Mouse (Mus musculus): ENCODE measurements at regions not wholly inside any gene's neighbourhood (a gene's known extent, or its start where the extent isn't known, plus 50 kb on each side); places are given as distances from the start of the nearest gene placed in this dataset.
"Not testable (repeated sequence)": the region's sequence is repeated elsewhere in the genome, so short reads cannot be mapped to it uniquely, and the experiment has no call there.

GRCm38 (mm10) chr9:90618154-90618553 lies 347.6 kb upstream of the Tbc1d2b start:
- Histone ChIP-seq H3K27ac (ENCODE audit: low read length) (no peak overlapping the region), H3K9me3 (ENCODE audit: control insufficient read depth, low read length) (no peaks in the 10 kb centered on the region), H3K4me2 (ENCODE audit: low read length) (no peak overlapping the region), H3K36me3 (ENCODE audit: control insufficient read depth, insufficient read depth) (no peaks in the 10 kb centered on the region), H3K4me1 (replicated peaks; ENCODE audit: control insufficient read depth, insufficient read depth, low read length) (no peaks in the 10 kb centered on the region), H3K9ac (replicated peaks; ENCODE audit: low read depth, low read length) (no peak overlapping the region), H3K27me3 (replicated peaks; ENCODE audit: control insufficient read depth, insufficient read depth, low read length) (no peaks in the 10 kb centered on the region), H3K4me3 (replicated peaks; ENCODE audit: low read length) (no peak overlapping the region)
- WGBS, result 71% methylated on average over 7 of the region's 7 CpGs
- ATAC-seq, result no peak

- H3K4me2 ChIP-seq (ENCODE audit: low read length), result no peak overlapping the region
- no peak overlapping the region for H3K9ac ChIP-seq (replicated peaks; ENCODE audit: low read depth, low read length)
- H3K27ac ChIP-seq (ENCODE audit: low read length), result no peak overlapping the region
- 77% methylated on average over 4 of the region's 4 CpGs for WGBS
- no peaks in the 10 kb centered on the region for H3K36me3 ChIP-seq (ENCODE audit: control insufficient read depth, insufficient read depth)
- no peaks in the 10 kb centered on the region for H3K4me1 ChIP-seq (replicated peaks; ENCODE audit: control insufficient read depth, insufficient read depth, low read length)
- ATAC-seq, result no peak
- H3K9me3 ChIP-seq (ENCODE audit: control insufficient read depth, low read length), result no peaks in the 10 kb centered on the region
- H3K4me3 ChIP-seq (replicated peaks; ENCODE audit: low read length), result no peak overlapping the region
- no peaks in the 10 kb centered on the region for H3K27me3 ChIP-seq (replicated peaks; ENCODE audit: control insufficient read depth, insufficient read depth, low read length)
Measured at GRCm38 (mm10) chr9:90597894-90598293, 327.3 kb upstream of the Tbc1d2b start.

- no peaks in the 10 kb centered on the region for H3K4me1 ChIP-seq (replicated peaks; ENCODE audit: control insufficient read depth, insufficient read depth, low read length)
- H3K36me3 ChIP-seq (ENCODE audit: control insufficient read depth, insufficient read depth), result no peaks in the 10 kb centered on the region
- no peaks in the 10 kb centered on the region for H3K9me3 ChIP-seq (ENCODE audit: control insufficient read depth, low read length)
- H3K4me2 ChIP-seq (ENCODE audit: low read length), result no peak overlapping the region
- no peak overlapping the region for H3K9ac ChIP-seq (replicated peaks; ENCODE audit: low read depth, low read length)
- ATAC-seq, result no peak
- no peak overlapping the region for H3K4me3 ChIP-seq (replicated peaks; ENCODE audit: low read length)
- H3K27me3 ChIP-seq (replicated peaks; ENCODE audit: control insufficient read depth, insufficient read depth, low read length), result no peaks in the 10 kb centered on the region
- H3K27ac ChIP-seq (ENCODE audit: low read length), result no peak overlapping the region
- WGBS, result 72% methylated on average over 1 of the region's 1 CpGs
Measured at GRCm38 (mm10) chr9:90556742-90557141, 286.1 kb upstream of the Tbc1d2b start.

GRCm38 (mm10) chr9:90556216-90556615 lies 285.6 kb upstream of the Tbc1d2b start:
- WGBS, result 22% methylated on average over 3 of the region's 3 CpGs
- no peaks in the 10 kb centered on the region for H3K27me3 ChIP-seq (replicated peaks; ENCODE audit: control insufficient read depth, insufficient read depth, low read length)
- no peaks in the 10 kb centered on the region for H3K4me1 ChIP-seq (replicated peaks; ENCODE audit: control insufficient read depth, insufficient read depth, low read length)
- H3K4me2 ChIP-seq (ENCODE audit: low read length), result no peak overlapping the region
- no peak overlapping the region for H3K4me3 ChIP-seq (replicated peaks; ENCODE audit: low read length)
- no peaks in the 10 kb centered on the region for H3K36me3 ChIP-seq (ENCODE audit: control insufficient read depth, insufficient read depth)
- H3K9me3 ChIP-seq (ENCODE audit: control insufficient read depth, low read length), result no peaks in the 10 kb centered on the region
- no peak overlapping the region for H3K27ac ChIP-seq (ENCODE audit: low read length)
- H3K9ac ChIP-seq (replicated peaks; ENCODE audit: low read depth, low read length), result no peak overlapping the region
- ATAC-seq, result no peak

- no peak overlapping the region for H3K27ac ChIP-seq (ENCODE audit: low read length)
- no peaks in the 10 kb centered on the region for H3K27me3 ChIP-seq (replicated peaks; ENCODE audit: control insufficient read depth, insufficient read depth, low read length)
- H3K4me3 ChIP-seq (replicated peaks; ENCODE audit: low read length), result no peak overlapping the region
- H3K9me3 ChIP-seq (ENCODE audit: control insufficient read depth, low read length), result no peaks in the 10 kb centered on the region
- H3K4me1 ChIP-seq (replicated peaks; ENCODE audit: control insufficient read depth, insufficient read depth, low read length), result no peaks in the 10 kb centered on the region
- no peak overlapping the region for H3K9ac ChIP-seq (replicated peaks; ENCODE audit: low read depth, low read length)
- no peak for ATAC-seq
- H3K4me2 ChIP-seq (ENCODE audit: low read length), result no peak overlapping the region
- no peaks in the 10 kb centered on the region for H3K36me3 ChIP-seq (ENCODE audit: control insufficient read depth, insufficient read depth)
- 88% methylated on average over 1 of the region's 1 CpGs for WGBS
Measured at GRCm38 (mm10) chr9:90547931-90548330, 277.3 kb upstream of the Tbc1d2b start.

- Histone ChIP-seq H3K9me3 (ENCODE audit: control insufficient read depth, low read length) (no peaks in the 10 kb centered on the region), H3K4me1 (replicated peaks; ENCODE audit: control insufficient read depth, insufficient read depth, low read length) (no peaks in the 10 kb centered on the region), H3K27ac (ENCODE audit: low read length) (no peak overlapping the region), H3K9ac (replicated peaks; ENCODE audit: low read depth, low read length) (no peak overlapping the region), H3K4me2 (ENCODE audit: low read length) (no peak overlapping the region), H3K27me3 (replicated peaks; ENCODE audit: control insufficient read depth, insufficient read depth, low read length) (no peaks in the 10 kb centered on the region), H3K36me3 (ENCODE audit: control insufficient read depth, insufficient read depth) (no peaks in the 10 kb centered on the region), H3K4me3 (replicated peaks; ENCODE audit: low read length) (no peak overlapping the region)
- no peak for ATAC-seq
Measured at GRCm38 (mm10) chr9:90546720-90547119, 276.1 kb upstream of the Tbc1d2b start.

- not testable (repeated sequence) for H3K27ac ChIP-seq (ENCODE audit: low read length); ATAC-seq; H3K9me3 ChIP-seq (ENCODE audit: control insufficient read depth, low read length); H3K4me3 ChIP-seq (replicated peaks; ENCODE audit: low read length); H3K4me2 ChIP-seq (ENCODE audit: low read length); H3K27me3 ChIP-seq (replicated peaks; ENCODE audit: control insufficient read depth, insufficient read depth, low read length); H3K9ac ChIP-seq (replicated peaks; ENCODE audit: low read depth, low read length); H3K4me1 ChIP-seq (replicated peaks; ENCODE audit: control insufficient read depth, insufficient read depth, low read length); H3K36me3 ChIP-seq (ENCODE audit: control insufficient read depth, insufficient read depth)
- WGBS, result 89% methylated on average over 8 of the region's 8 CpGs
Measured at GRCm38 (mm10) chr9:90537683-90538082, 267.1 kb upstream of the Tbc1d2b start.

GRCm38 (mm10) chr9:90533372-90533771 lies 262.8 kb upstream of the Tbc1d2b start:
- H3K4me2 ChIP-seq (ENCODE audit: low read length), result no peak overlapping the region
- H3K9me3 ChIP-seq (ENCODE audit: control insufficient read depth, low read length), result no peaks in the 10 kb centered on the region
- H3K4me3 ChIP-seq (replicated peaks; ENCODE audit: low read length), result no peak overlapping the region
- ATAC-seq, result no peak
- no peak overlapping the region for H3K9ac ChIP-seq (replicated peaks; ENCODE audit: low read depth, low read length)
- no peaks in the 10 kb centered on the region for H3K4me1 ChIP-seq (replicated peaks; ENCODE audit: control insufficient read depth, insufficient read depth, low read length)
- H3K27ac ChIP-seq (ENCODE audit: low read length), result no peak overlapping the region
- H3K36me3 ChIP-seq (ENCODE audit: control insufficient read depth, insufficient read depth), result no peaks in the 10 kb centered on the region
- H3K27me3 ChIP-seq (replicated peaks; ENCODE audit: control insufficient read depth, insufficient read depth, low read length), result no peaks in the 10 kb centered on the region

GRCm38 (mm10) chr9:90521186-90521585 lies 250.6 kb upstream of the Tbc1d2b start:
- Histone ChIP-seq H3K9me3 (ENCODE audit: control insufficient read depth, low read length) (no peaks in the 10 kb centered on the region), H3K4me2 (ENCODE audit: low read length) (no peak overlapping the region), H3K36me3 (ENCODE audit: control insufficient read depth, insufficient read depth) (no peaks in the 10 kb centered on the region), H3K27me3 (replicated peaks; ENCODE audit: control insufficient read depth, insufficient read depth, low read length) (no peaks in the 10 kb centered on the region), H3K4me1 (replicated peaks; ENCODE audit: control insufficient read depth, insufficient read depth, low read length) (no peaks in the 10 kb centered on the region), H3K4me3 (replicated peaks; ENCODE audit: low read length) (no peak overlapping the region), H3K9ac (replicated peaks; ENCODE audit: low read depth, low read length) (no peak overlapping the region), H3K27ac (ENCODE audit: low read length) (no peak overlapping the region)
- ATAC-seq, result no peak
- WGBS, result 45% methylated on average over 3 of the region's 3 CpGs

GRCm38 (mm10) chr9:90494888-90495287 lies 224.3 kb upstream of the Tbc1d2b start:
- Histone ChIP-seq H3K27ac (ENCODE audit: low read length) (no peak overlapping the region), H3K4me3 (replicated peaks; ENCODE audit: low read length) (no peak overlapping the region), H3K9ac (replicated peaks; ENCODE audit: low read depth, low read length) (no peak overlapping the region), H3K9me3 (ENCODE audit: control insufficient read depth, low read length) (no peaks in the 10 kb centered on the region), H3K4me2 (ENCODE audit: low read length) (no peak overlapping the region), H3K27me3 (replicated peaks; ENCODE audit: control insufficient read depth, insufficient read depth, low read length) (no peaks in the 10 kb centered on the region), H3K4me1 (replicated peaks; ENCODE audit: control insufficient read depth, insufficient read depth, low read length) (no peaks in the 10 kb centered on the region), H3K36me3 (ENCODE audit: control insufficient read depth, insufficient read depth) (no peaks in the 10 kb centered on the region)
- no peak for ATAC-seq
- WGBS, result 45% methylated on average over 1 of the region's 1 CpGs
